Mouse (Mus musculus) cerebellum, postnatal 4 days (tissue): ENCODE results near the gene Ccn6.
A peak's percentile ranks its signal among the peaks of the same experiment; 100 is the strongest.

Experiments used
- DNase-seq, 2 experiments: peaks; one replicate each; pipeline ENCODE4 v3.0.0; 2022; ENCODE audit warnings: low spot score in 2 of 2, mixed read lengths in 1 of 2

Ccn6 gene

GRCm38 (mm10) chr10:39161406-39161805 is 2.2 kb downstream of the Ccn6 start:
- no peak for DNase-seq

- no peak for DNase-seq
These were observed 5.3 kb downstream of the Ccn6 start for GRCm38 (mm10) chr10:39158306-39158705.

- DNase-seq = no peak
These were observed 6.3 kb downstream of the Ccn6 start for GRCm38 (mm10) chr10:39157321-39157720.

- no peak for DNase-seq
These were observed 6.9 kb downstream of the Ccn6 start for GRCm38 (mm10) chr10:39156719-39157118.

GRCm38 (mm10) chr10:39142216-39142615 is 21.4 kb downstream of the Ccn6 start:
- no peak for DNase-seq

DNA sequence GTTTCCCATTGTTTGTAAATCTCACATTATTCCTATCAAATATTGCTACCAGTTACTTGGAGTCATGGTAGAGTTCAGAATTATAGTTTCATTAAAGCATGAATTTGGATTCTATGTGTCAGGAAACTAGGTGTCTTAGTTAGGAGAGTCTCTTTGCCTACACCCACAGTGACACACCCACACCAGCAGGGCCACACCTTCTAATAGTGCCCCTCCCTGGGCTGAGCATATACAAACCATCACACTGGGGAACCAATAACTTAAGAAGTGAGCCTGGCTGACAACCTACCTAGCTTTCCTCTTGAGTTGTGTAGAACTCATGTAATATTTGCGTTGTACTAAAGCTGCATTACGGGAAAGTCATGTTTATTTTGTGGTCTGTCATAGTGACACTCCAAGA is 22.2 kb downstream of the Ccn6 start:
- DNase-seq = no peak

- DNase-seq = no peak
These were observed 22.8 kb downstream of the Ccn6 start for GRCm38 (mm10) chr10:39140843-39141242.

DNA sequence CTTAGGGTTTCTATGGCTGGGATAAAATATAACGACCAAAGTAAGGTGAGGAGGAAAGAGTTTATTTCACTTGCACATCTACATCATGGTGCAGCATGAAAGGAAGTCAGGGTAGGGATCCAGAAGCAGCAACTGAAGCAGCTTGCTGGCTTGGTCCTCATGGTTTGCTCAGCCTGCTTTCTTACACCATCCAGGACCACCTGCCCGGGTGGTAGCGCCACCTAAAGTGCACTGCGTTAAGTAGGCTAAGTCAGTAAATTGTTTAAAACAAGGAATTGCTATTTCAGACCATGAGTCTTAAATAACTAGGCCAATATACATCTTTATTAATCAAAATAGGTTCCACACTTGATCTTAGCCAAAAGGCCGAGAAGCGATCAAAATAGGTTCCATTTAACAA is 24.8 kb downstream of the Ccn6 start:
- no peak for DNase-seq

GRCm38 (mm10) chr10:39137766-39138165 is 25.8 kb downstream of the Ccn6 start:
- DNase-seq = no peak

DNA sequence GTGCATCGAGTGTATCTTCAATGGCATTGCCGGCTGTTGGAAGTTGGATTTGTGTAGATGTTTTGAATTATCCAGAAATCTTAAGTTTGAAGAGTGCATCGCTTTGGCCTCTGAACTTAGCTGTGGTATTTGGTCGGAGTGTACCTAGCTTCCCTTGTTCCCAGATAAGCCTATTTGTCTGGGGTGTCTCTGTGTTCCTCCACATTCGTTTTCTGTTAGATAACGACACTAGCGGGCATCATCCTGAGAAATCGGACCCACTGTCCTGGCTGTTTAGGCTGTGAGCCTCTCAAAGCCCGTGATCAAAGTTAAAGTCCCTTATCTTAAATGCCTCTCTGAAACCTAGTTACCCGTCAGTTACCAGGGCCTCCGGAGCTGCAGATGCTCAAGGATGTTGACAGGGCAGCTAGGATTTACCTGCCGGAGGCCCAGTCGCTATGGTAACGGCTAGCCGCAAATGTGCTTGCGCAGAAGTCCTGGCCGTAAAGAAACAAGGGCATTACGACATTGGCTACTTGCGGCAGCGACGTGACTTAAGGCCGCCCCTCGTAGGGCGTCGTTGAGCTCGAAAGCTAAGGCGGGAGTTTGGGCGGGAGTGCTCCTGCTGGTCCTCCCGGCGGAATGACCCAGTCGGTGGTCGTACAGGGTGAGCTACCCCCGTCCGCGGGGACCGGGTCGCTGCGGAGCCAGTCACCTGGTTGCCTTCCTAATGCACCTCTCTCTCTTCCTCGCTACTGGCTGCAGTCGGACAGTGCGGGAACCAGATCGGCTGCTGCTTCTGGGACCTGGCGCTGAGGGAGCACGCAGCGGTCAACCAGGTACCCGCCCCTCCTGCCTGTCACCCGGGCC is 29.9 kb downstream of the Ccn6 start, which contains the start of the genes Fam229b and Tube1:
Fam229b (minus strand) TSS at position 453 of the 849 bp plus-strand sequence.
Tube1 (plus strand) TSS at position 515 of the 849 bp plus-strand sequence.
- DNase-seq = peak; percentile 76 to 87

DNA sequence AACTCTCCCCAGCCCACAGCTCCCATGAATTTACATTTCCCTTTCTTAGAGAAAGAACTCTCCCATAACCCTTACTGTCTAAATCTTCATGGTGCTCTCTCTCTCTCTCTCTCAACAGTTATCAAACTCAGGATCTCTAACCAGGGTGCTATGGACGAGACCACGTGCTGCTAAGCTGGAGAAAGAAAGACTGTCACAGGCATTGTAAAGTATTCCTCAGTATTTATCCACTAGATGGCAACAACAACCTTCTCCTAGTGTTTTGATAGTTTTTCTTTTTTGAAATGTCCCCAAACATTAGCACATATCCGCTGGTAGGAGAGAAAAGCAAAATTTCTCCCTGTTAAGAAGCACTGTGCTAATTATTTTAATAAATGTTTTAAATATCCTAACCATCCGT is 42.2 kb downstream of the Ccn6 start:
- no peak for DNase-seq

- DNase-seq = no peak
These were observed 54.1 kb downstream of the Ccn6 start for GRCm38 (mm10) chr10:39109489-39109874.

DNA sequence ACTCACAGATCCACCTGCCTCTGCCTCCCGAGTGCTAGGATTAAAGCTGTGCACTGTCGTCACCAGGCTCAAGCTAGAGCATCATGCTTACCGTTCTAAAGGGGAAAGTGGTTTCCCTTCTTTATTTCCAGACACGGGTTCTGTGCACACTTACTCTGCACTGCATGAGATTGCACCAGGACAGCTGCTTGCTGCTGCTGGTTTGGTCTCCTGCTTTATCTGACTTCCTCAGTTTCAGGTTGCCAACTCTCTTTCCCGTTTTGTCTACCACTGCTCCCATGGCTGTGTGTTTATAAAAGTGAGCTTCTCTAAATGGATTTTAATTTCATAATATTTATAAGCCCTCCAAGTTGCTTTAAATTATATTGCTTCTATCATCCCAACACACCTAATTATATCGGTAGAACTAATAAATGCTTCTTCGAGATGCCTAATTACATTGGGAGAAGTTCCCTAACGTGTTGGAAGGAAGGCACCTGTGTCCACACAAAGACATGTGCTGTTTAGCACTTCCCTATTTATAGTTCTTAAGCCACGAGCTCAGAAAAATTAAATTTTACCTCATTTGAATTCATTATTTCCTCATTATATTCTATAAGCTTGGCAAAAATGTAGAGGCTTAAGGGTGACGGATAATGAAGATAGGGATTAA is 54.6 kb downstream of the Ccn6 start:
- no peak for DNase-seq

GRCm38 (mm10) chr10:39106935-39107334 is 56.7 kb downstream of the Ccn6 start:
- DNase-seq = no peak

- no peak for DNase-seq
These were observed 57.2 kb downstream of the Ccn6 start for GRCm38 (mm10) chr10:39106413-39106812.

DNA sequence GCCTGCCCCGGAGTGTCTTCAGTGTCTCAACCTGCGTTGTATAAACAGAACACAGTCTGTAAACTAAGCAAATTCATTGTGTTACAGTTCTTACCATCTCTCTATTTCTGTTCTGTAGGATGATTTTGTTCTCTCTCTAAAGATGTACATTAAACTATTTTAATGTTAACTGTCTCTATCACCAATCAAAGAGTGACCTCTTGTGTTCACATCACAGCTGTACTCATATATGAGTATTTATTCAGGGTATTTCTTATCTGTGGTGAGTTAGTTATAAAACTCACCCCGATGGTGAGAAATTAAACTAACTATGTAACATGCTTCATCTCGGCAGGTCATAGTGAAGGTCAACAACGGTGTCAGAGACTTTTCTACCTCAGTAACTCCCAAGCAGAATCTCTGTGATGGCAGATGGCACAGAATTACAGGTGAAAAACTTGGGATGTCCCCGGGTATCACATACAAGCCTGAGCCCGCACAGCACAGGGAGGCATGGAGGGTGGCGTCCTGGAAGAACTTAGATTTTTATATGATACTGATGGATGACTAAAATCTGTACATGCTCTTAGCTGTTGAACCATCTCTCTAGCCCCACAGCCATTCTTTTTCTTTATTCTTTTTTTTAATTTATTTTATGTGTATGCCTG is 58.7 kb downstream of the Ccn6 start:
- DNase-seq = no peak
